Mouse (Mus musculus) midbrain, embryonic 16.5 days (tissue): ENCODE measurements at regions not wholly inside any gene's neighbourhood (a gene's known extent, or its start where the extent isn't known, plus 50 kb on each side); places are given as distances from the start of the nearest gene placed in this dataset.

Experiments used
- ATAC-seq: fragments of 200-750 bp; cut with Nextera tagmentation; 2 replicates; pipeline ENCODE4 v1.8.0; 2017; ENCODE audit warnings: moderate TSS enrichment
- H3K27ac ChIP-seq: fragments of 300-500 bp; sonication (generic); 2 replicates; pipeline ENCODE4 v1.5.1; 2014; ENCODE audit warnings: mild to moderate bottlenecking, low read length, mixed read lengths
- H3K27me3 ChIP-seq: fragments of 300-500 bp; sonication (generic); 2 replicates; pipeline ENCODE4 v1.6.1; 2014; ENCODE audit warnings: low read depth, low read length, mixed read lengths; ENCODE audit not compliant: control insufficient read depth, insufficient read depth
- H3K36me3 ChIP-seq: fragments of 300-500 bp; sonication (generic); 2 replicates; pipeline ENCODE4 v1.6.1; 2014; ENCODE audit warnings: mild to moderate bottlenecking, low read length, moderate library complexity, mixed read lengths; ENCODE audit not compliant: control insufficient read depth, insufficient read depth
- H3K4me1 ChIP-seq: fragments of 300-500 bp; sonication (generic); 2 replicates; pipeline ENCODE4 v1.6.1; 2014; ENCODE audit warnings: mild to moderate bottlenecking, low read length, mixed read lengths; ENCODE audit not compliant: control insufficient read depth, insufficient read depth
- H3K4me2 ChIP-seq: fragments of 300-500 bp; sonication (generic); 2 replicates; pipeline ENCODE4 v1.6.1; 2014; ENCODE audit warnings: mild to moderate bottlenecking, low read length, mixed read lengths
- H3K4me3 ChIP-seq: fragments of 300-500 bp; sonication (generic); 2 replicates; pipeline ENCODE4 v1.5.1; 2014; ENCODE audit warnings: low read depth, mild to moderate bottlenecking, low read length, moderate library complexity, mixed read lengths
- H3K9ac ChIP-seq: fragments of 300-500 bp; sonication (generic); 2 replicates; pipeline ENCODE4 v1.6.1; 2014; ENCODE audit warnings: low read depth, low read length, mixed read lengths
- H3K9me3 ChIP-seq: fragments of 300-500 bp; sonication (generic); replicated peaks from 2 replicates; pipeline ENCODE4 v1.6.1; 2014; ENCODE audit warnings: mild to moderate bottlenecking, low read length, mixed read lengths; ENCODE audit not compliant: control insufficient read depth, poor library complexity, severe bottlenecking
- WGBS: fragments of 180-500 bp; shearing (Covaris S2); extraction: QIAGEN DNeasy Blood & Tissue Kit; methylation state at CpG from one replicate; pipeline ENCODE4 v1.1.7; 2014; 5-methylcytosine and 5-hydroxymethylcytosine counted together

DNA sequence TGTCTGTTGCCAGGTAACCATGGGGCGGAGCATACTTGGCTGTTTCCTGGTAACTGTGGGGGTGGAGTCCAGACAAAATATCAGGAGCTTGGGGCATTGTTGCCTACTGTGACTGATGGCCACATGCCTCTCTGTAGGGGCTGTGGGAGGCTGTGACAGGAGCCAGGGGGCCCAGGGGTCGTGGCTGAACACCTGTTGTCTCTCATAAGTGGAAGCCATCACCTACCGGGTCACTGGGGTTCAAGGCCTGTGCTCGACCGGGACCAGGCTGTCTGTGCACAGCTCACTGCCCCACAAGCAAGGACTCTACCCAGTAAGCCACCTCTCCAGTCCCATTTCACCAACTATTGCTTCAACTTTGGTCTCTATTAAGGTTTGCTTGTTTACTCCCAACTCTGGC, 196.4 kb upstream of the Egln3 start:
- ATAC-seq, result no peak
- 80% methylated on average over 5 of the region's 5 CpGs for WGBS
- Histone ChIP-seq H3K27ac (no peak overlapping the region), H3K4me2 (no peak overlapping the region), H3K4me3 (no peak overlapping the region), H3K36me3 (no peaks in the 10 kb centered on the region), H3K9ac (no peak overlapping the region), H3K9me3 (0 out of 2 replicates have a peak, but pooled peaks cover 4% of the 10 kb centered on the region), H3K27me3 (no peaks in the 10 kb centered on the region), H3K4me1 (peaks cover 3% of the 10 kb centered on the region)

DNA sequence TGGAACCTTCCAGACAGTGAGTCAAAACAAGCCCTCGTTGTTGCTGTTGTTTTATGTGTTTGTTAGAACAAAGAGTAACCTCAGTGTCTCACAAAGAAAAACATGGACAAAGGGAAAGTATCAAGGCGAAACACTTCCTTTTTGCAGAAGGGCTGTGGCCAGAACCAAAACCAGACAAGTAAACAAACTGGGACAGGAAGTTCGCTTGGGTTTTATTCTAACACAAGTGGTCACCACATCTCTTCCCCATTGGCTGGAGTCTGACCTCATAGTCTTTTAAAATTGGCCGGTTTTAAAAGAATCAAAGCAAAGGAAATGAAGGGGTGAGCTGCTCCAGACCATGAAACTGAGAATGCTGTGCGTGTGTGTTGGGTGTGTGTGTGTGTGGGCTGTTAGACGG, 194.4 kb upstream of the Egln3 start:
- H3K4me1 ChIP-seq, result no peaks in the 10 kb centered on the region

DNA sequence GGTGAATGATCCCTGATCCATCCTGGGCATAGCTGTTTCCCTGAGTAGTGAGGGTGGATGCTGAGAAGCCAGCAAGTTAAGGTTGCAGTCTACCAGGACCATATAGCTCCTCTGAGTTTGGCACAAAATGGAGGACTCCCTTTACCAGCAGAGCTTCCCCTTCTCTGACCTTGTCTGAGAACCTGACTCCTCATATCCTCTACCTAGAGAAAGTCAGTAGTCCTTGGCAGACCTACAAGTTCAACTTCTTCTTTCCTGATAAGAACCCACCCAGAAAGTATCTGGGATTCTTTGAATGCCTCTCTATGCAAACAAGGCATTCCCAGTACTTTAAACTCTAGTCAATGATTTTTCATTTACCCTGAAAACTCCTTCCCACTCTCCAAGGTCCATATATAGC, 193.3 kb upstream of the Egln3 start:
- Histone ChIP-seq H3K4me3 (no peak overlapping the region), H3K4me1 (no peaks in the 10 kb centered on the region), H3K4me2 (no peak overlapping the region), H3K36me3 (no peaks in the 10 kb centered on the region), H3K27me3 (no peaks in the 10 kb centered on the region), H3K9ac (no peak overlapping the region), H3K9me3 (0 out of 2 replicates have a peak, but pooled peaks cover 4% of the 10 kb centered on the region), H3K27ac (no peak overlapping the region)
- ATAC-seq, result no peak

More for the DNA sequence above, 194.4 kb upstream of the Egln3 start:
- no peak for ATAC-seq
- H3K27ac ChIP-seq, result no peak overlapping the region
- H3K27me3 ChIP-seq, result no peaks in the 10 kb centered on the region
- H3K36me3 ChIP-seq, result no peaks in the 10 kb centered on the region
- no peak overlapping the region for H3K4me2 ChIP-seq
- H3K9ac ChIP-seq, result no peak overlapping the region
- 0 out of 2 replicates have a peak, but pooled peaks cover 4% of the 10 kb centered on the region for H3K9me3 ChIP-seq
- 88% methylated on average over 6 of the region's 6 CpGs for WGBS
- no peak overlapping the region for H3K4me3 ChIP-seq

DNA sequence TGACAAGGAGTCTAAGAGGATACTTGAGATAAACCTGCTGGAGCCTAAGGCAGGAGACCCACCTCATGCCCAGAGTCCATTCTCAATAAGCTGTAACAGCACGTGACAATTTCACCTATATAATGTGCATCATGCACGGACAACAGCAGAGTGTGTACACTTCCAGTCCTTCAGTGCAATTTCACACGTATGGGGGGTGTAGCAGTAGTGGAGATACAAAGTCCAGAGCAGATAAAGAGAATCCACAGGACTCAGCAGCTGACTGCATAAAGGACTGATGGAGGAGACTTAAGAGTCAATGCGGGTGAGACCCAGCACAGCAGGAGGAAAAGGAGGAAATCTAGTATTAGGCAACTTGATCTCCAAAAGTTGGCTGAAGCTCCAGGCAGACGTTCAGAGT, 192.7 kb upstream of the Egln3 start:
- H3K9me3 ChIP-seq, result 0 out of 2 replicates have a peak, but pooled peaks cover 4% of the 10 kb centered on the region
- H3K4me3 ChIP-seq, result no peak overlapping the region
- no peak overlapping the region for H3K9ac ChIP-seq
- WGBS, result 79% methylated on average over 5 of the region's 5 CpGs
- ATAC-seq, result no peak
- H3K27ac ChIP-seq, result no peak overlapping the region
- no peak overlapping the region for H3K4me2 ChIP-seq
- no peaks in the 10 kb centered on the region for H3K4me1 ChIP-seq
- no peaks in the 10 kb centered on the region for H3K36me3 ChIP-seq
- H3K27me3 ChIP-seq, result no peaks in the 10 kb centered on the region

DNA sequence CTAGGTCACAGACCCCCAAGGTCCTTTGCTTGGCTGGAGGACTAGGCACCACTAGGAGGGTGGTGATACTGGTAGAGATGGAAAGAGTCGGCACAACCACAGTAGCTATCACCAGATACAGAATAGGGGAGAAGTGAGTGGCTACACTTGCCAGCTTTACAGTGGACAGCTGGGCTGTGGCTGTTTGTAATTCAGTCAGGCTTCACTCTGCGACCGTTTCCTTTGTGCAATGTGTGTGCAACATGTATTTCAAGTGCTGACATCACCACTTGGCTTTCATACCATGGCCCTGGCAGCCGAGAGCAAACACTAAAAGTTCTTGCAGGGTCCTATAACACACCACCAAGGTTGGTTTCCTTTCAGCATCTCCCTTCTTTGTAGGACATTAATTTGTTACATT, 181.7 kb upstream of the Egln3 start:
- 66% methylated on average over 4 of the region's 4 CpGs for WGBS
- Histone ChIP-seq H3K9me3 (no peaks in the 10 kb centered on the region), H3K36me3 (no peaks in the 10 kb centered on the region), H3K4me2 (no peak overlapping the region), H3K4me3 (no peak overlapping the region), H3K27ac (no peak overlapping the region), H3K9ac (no peak overlapping the region), H3K27me3 (no peaks in the 10 kb centered on the region), H3K4me1 (no peaks in the 10 kb centered on the region)
- no peak for ATAC-seq

DNA sequence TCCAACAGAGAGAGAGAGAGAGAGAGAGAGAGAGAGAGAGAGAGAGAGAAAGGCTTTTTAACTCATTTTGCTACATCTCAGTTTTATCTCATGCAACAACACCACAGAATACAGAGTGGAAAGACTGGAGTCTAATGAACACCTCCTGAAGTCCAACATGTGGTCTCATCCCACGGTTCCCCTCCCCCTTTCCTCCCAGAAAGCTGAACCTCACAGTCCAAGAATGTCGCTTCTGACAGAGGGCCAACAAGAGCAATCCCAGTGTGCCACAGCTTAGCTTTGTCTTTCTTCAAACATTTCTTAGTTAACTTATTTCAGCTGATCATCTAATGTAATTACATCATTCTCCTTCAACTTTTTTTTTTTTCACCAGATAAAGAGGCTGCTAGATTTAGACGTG, 180.5 kb upstream of the Egln3 start:
- no peak overlapping the region for H3K27ac ChIP-seq
- H3K4me2 ChIP-seq, result no peak overlapping the region
- no peak overlapping the region for H3K9ac ChIP-seq
- H3K27me3 ChIP-seq, result no peaks in the 10 kb centered on the region
- H3K4me1 ChIP-seq, result no peaks in the 10 kb centered on the region
- no peak for ATAC-seq
- no peak overlapping the region for H3K4me3 ChIP-seq
- H3K9me3 ChIP-seq, result no peaks in the 10 kb centered on the region
- 62% methylated on average over 3 of the region's 3 CpGs for WGBS
- H3K36me3 ChIP-seq, result no peaks in the 10 kb centered on the region

DNA sequence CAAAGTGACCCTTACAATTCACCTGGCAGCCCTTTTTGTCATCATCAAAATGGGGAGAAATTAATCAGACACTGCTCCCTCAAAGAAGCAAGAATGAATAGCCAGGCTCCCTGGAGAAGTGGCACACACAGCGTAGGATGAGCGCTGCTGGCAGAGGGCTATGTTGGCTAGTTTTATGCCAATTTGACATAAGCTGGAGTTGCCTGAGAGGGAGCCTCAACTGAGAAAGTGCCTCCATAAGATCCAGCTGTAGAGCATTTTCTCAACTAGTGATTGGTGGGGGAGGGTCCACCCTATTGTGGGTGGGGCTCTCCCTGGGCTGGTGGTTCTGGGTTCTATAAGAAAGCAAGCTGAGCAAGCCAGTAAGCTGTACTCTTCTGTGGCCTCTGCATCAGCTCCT, 179.3 kb upstream of the Egln3 start:
- Histone ChIP-seq H3K36me3 (no peaks in the 10 kb centered on the region), H3K27ac (no peak overlapping the region), H3K4me3 (no peak overlapping the region), H3K27me3 (no peaks in the 10 kb centered on the region), H3K4me1 (no peaks in the 10 kb centered on the region), H3K9me3 (no peaks in the 10 kb centered on the region; the same call in 1 of the 2 replicates), H3K9ac (no peak overlapping the region), H3K4me2 (no peak overlapping the region)
- no peak for ATAC-seq
- 88% methylated on average over 2 of the region's 2 CpGs for WGBS

DNA sequence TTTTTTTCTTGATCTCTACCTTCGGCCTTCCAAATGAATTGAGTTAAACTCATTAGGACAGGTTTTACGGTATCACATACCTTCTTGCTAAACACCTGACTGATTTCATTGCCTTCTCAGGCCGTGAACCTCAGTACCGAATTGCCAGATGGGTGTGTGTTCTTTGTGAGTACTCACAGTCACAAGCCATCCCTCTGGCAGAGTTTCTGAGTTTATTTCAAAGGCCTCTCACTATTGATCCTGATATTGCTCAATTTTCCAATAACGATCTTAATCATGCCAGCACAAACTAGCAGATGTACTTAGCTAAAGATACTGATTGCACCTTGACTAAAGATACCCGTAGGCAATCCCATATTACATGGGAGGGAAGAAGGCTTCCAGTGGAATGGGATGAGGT, 178.4 kb upstream of the Egln3 start:
- H3K27ac ChIP-seq, result no peak overlapping the region
- no peaks in the 10 kb centered on the region for H3K36me3 ChIP-seq
- H3K4me1 ChIP-seq, result no peaks in the 10 kb centered on the region
- ATAC-seq, result no peak
- no peak overlapping the region for H3K4me3 ChIP-seq
- H3K9ac ChIP-seq, result no peak overlapping the region
- no peaks in the 10 kb centered on the region; the same call in 1 of the 2 replicates for H3K9me3 ChIP-seq
- no peaks in the 10 kb centered on the region for H3K27me3 ChIP-seq
- WGBS, result 96% methylated on average over 6 of the region's 6 CpGs
- H3K4me2 ChIP-seq, result no peak overlapping the region

DNA sequence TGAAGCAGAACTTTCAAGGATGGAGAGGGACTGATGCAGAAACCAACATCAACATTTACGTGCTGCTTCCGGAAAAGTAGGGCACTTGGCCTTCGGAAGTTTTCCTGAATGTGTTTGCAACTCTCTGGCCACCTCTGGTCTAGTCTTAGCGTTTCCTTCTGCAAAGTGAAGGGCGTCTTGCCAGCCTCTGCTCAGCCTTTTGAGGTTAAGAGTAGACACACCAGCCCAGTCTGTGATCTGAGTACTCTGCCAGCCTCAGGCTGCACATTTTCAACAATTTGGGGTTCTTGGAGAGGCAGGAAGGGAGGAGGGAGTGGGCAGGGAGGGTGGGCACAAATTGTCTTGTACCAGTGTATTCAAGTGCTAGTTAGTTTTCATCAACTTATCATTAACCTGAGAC, 176.7 kb upstream of the Egln3 start:
- no peaks in the 10 kb centered on the region; the same call in 1 of the 2 replicates for H3K9me3 ChIP-seq
- H3K27ac ChIP-seq, result no peak overlapping the region
- ATAC-seq, result no peak
- H3K36me3 ChIP-seq, result no peaks in the 10 kb centered on the region
- H3K27me3 ChIP-seq, result no peaks in the 10 kb centered on the region
- H3K9ac ChIP-seq, result no peak overlapping the region
- H3K4me3 ChIP-seq, result no peak overlapping the region
- 93% methylated on average over 5 of the region's 5 CpGs for WGBS
- no peak overlapping the region for H3K4me2 ChIP-seq
- no peaks in the 10 kb centered on the region for H3K4me1 ChIP-seq

DNA sequence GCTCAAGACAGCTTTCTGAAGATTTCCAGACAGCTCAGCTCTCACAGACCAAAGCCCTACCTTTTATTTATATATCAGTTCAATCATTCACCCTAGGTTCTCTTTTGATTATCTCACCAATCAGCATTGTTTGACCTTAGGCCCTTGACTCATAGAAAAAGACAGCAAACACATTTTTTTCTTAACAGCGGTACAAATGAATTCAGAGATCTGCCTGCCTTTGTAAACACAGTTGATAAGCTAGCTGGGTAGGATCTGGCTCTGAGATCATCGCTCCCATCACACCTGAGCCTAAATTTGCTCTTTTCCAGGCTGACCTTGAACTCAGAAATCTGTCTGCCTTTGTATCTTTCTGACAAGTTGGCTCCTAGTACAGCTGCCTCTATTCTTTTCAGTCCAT, 174.9 kb upstream of the Egln3 start:
- Histone ChIP-seq H3K4me2 (no peak overlapping the region), H3K9ac (no peak overlapping the region), H3K4me1 (no peaks in the 10 kb centered on the region), H3K4me3 (no peak overlapping the region), H3K36me3 (no peaks in the 10 kb centered on the region), H3K27ac (no peak overlapping the region), H3K27me3 (no peaks in the 10 kb centered on the region), H3K9me3 (no peaks in the 10 kb centered on the region; the same call in 1 of the 2 replicates)
- WGBS, result 89% methylated on average over 2 of the region's 2 CpGs
- no peak for ATAC-seq
